Mouse (Mus musculus): ENCODE measurements around the gene Gm36176. TPM values are rescaled to one million over a fixed set of nuclear protein-coding genes. Genes with fewer than 3 reads are reported as not detected.

The Gm36176 gene
- polyA plus RNA-seq (2017; shearing (Covaris generic)) = not detected

DNA sequence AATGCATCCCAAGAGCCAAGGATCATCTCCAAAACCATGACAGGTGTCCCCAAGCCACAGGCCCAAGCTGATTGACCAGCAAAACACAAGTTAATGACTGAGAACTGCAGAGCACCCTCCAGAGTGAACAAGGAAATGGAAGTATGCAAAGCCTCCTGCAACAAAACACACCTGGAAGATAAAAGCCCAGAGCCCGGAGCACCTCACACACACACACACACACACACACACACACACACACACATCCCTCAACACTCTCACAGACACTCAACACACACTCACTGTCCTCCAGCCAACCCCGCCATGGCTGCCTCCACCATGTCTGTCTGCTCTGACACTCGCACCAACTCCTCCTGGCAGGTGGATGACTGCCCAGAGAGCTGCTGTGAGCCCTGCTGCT lies at the start of gene Gm36176:
TSS of gene Gm36176 (plus strand) at position 301 of the 400 bp plus-strand sequence.

DNA sequence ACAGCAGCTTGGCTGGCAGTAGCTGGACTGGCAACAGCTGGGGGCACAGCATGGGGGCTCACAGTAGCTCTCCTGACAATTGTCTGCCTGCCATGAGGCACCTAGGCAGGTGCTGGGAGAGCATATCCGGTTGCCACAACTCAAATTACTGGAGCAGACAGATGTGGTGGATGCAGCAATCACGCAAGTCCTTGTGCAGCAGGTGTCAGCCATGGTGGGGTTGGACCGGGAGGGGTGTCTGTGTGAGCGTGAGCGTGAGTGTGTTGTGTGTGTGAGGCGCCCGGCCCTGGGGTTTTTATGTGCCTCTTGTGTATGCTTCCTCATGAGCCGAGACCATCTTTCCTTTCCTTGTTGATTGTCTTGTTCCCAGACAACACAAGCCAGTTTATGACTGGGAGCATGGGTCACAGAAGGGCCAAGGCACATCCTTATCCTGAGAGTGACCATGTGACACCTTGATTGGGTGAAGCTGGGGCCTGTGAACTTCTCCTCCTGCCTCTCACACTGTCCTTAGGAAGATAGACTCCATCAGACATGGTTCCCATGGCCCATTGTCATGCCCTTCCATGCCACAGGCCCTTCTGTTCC lies 47.6 kb upstream of the Gm36176 start, which contains the start of gene Gm19668:
TSS of gene Gm19668 (minus strand) at position 213 of the 588 bp plus-strand sequence.

GRCm38 (mm10) chr10:77811743-77812142 lies 34.9 kb upstream of the Gm36176 start, which contains the start of gene Gm9507:
Gm9507 (minus strand) TSS chr10:77811843.

GRCm38 (mm10) chr10:77814382-77814781 lies 32.2 kb upstream of the Gm36176 start, which contains the start of gene Gm2696:
Gm2696 (plus strand) TSS chr10:77814682.

GRCm38 (mm10) chr10:77826951-77827350 lies 19.7 kb upstream of the Gm36176 start, which contains the start of gene Krtap10-4:
Krtap10-4 (minus strand) TSS chr10:77827095.

GRCm38 (mm10) chr10:77835647-77836046 lies 11.0 kb upstream of the Gm36176 start, which contains the start of gene Krtap10-10:
Krtap10-10 (plus strand) TSS chr10:77835947.

DNA sequence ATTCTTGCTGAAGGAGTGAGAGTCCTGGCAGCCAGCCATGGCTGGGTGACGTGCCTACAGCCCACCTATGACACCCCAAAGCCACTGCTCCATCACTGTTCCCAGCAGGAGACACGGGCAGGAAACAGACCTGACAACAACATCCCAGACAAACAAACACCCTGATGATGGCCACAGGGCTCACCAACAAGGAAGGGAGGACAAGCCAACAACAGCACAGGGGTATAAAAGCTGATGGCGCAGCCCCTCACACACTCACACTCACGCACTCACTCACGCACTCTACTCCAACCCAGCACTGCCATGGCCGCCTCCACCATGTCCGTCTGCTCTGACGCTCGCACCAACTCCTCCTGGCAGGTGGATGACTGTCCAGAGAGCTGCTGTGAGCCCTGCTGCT lies 6.0 kb downstream of the Gm36176 start, which contains the start of gene Gm10318:
TSS of gene Gm10318 (plus strand) at position 301 of the 400 bp plus-strand sequence.

DNA sequence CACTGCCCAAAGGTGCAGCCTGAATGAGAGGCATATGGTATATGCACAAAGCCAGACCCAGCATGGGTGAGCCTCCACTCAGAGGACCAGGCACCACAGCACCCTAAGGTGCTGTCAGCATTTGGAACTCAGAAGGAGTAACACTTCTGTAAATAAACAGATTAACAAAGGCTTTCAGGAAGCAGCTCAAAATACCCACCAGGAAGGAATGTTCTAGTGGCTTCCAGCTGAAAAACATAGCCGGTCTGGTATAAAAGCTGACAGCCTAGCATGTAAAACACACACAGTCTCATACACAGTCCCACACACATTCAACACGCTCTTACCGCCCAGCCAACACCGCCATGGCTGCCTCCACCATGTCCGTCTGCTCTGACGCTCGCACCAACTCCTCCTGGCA lies 15.1 kb downstream of the Gm36176 start, which contains the start of gene Gm3285:
TSS of gene Gm3285 (plus strand) at position 301 of the 400 bp plus-strand sequence.

Other genes starting within 250 kb of the Gm36176 start
- 100 to 1,000 TPM in 1 of 2 experiments, 10 to 100 TPM in 1; 95.5 to 116 TPM for gene Sumo3, start 240.7 kb upstream of the Gm36176 start, polyA plus RNA-seq (2017; shearing (Covaris generic))
- 1 to 10 TPM in 1 of 2 experiments, not detected in 1; 2.4 TPM for gene Gm49325, start 240.6 kb upstream of the Gm36176 start, polyA plus RNA-seq (2017; shearing (Covaris generic))
- gene Ube2g2, start 224.5 kb upstream of the Gm36176 start, polyA plus RNA-seq (2017; shearing (Covaris generic)) = 10 to 100 TPM; 44.0 to 51.5 TPM
- gene Tspear, start 160.2 kb upstream of the Gm36176 start, polyA plus RNA-seq (2017; shearing (Covaris generic)) = 1 to 10 TPM in 1 of 2 experiments, under 1 TPM in 1; 0.58 to 1.0 TPM
- gene Gm19402, start 156.0 kb upstream of the Gm36176 start, polyA plus RNA-seq (2017; shearing (Covaris generic)) = 1 to 10 TPM in 1 of 2 experiments, not detected in 1; 1.2 TPM
- under 1 TPM; 0.53 to 0.62 TPM for gene Gm9508, start 149.6 kb upstream of the Gm36176 start, polyA plus RNA-seq (2017; shearing (Covaris generic))
- not detected for gene Gm10272, start 140.2 kb upstream of the Gm36176 start, polyA plus RNA-seq (2017; shearing (Covaris generic))
- gene Gm10024, start 135.3 kb upstream of the Gm36176 start, polyA plus RNA-seq (2017; shearing (Covaris generic)) = not detected
- not detected for gene Gm10142, start 131.0 kb upstream of the Gm36176 start, polyA plus RNA-seq (2017; shearing (Covaris generic))
- not detected for gene Krtap12-1, start 126.2 kb upstream of the Gm36176 start, polyA plus RNA-seq (2017; shearing (Covaris generic))
- gene Gm10100, start 120.3 kb upstream of the Gm36176 start, polyA plus RNA-seq (2017; shearing (Covaris generic)) = not detected
- gene Gm18596, start 104.2 kb upstream of the Gm36176 start, polyA plus RNA-seq (2017; shearing (Covaris generic)) = not detected
- gene Gm9736, start 95.4 kb upstream of the Gm36176 start, polyA plus RNA-seq (2017; shearing (Covaris generic)) = under 1 TPM in 1 of 2 experiments, not detected in 1; 0.81 TPM
- not detected for gene Gm3233, start 87.1 kb upstream of the Gm36176 start, polyA plus RNA-seq (2017; shearing (Covaris generic))
- gene Gm3238, start 75.5 kb upstream of the Gm36176 start, polyA plus RNA-seq (2017; shearing (Covaris generic)) = not detected
- not detected for gene Gm7138, start 69.9 kb upstream of the Gm36176 start, polyA plus RNA-seq (2017; shearing (Covaris generic))
- gene Gm3250, start 64.3 kb upstream of the Gm36176 start, polyA plus RNA-seq (2017; shearing (Covaris generic)) = not detected
- 1 to 10 TPM in 1 of 2 experiments, not detected in 1; 1.3 TPM for gene Gm7137, start 58.6 kb upstream of the Gm36176 start, polyA plus RNA-seq (2017; shearing (Covaris generic))
- gene Gm9639, start 51.7 kb upstream of the Gm36176 start, polyA plus RNA-seq (2017; shearing (Covaris generic)) = not detected
- gene Gm19668, start 47.7 kb upstream of the Gm36176 start, polyA plus RNA-seq (2017; shearing (Covaris generic)) = not detected
- not detected for gene Gm9507, start 35.0 kb upstream of the Gm36176 start, polyA plus RNA-seq (2017; shearing (Covaris generic))
- gene Gm2696, start 32.1 kb upstream of the Gm36176 start, polyA plus RNA-seq (2017; shearing (Covaris generic)) = not detected
- not detected for gene Krtap10-4, start 19.7 kb upstream of the Gm36176 start, polyA plus RNA-seq (2017; shearing (Covaris generic))
- under 1 TPM in 1 of 2 experiments, not detected in 1; 0.33 TPM for gene Krtap10-10, start 10.9 kb upstream of the Gm36176 start, polyA plus RNA-seq (2017; shearing (Covaris generic))
- gene Gm10318, start 6.1 kb downstream of the Gm36176 start, polyA plus RNA-seq (2017; shearing (Covaris generic)) = not detected
- gene Gm3285, start 15.2 kb downstream of the Gm36176 start, polyA plus RNA-seq (2017; shearing (Covaris generic)) = not detected
- 1 to 10 TPM in 1 of 2 experiments, under 1 TPM in 1; 0.13 to 2.1 TPM for gene Lrrc3, start 55.7 kb downstream of the Gm36176 start, polyA plus RNA-seq (2017; shearing (Covaris generic))
- 1 to 10 TPM; 1.0 to 1.3 TPM for gene Trpm2, start 123.8 kb downstream of the Gm36176 start, polyA plus RNA-seq (2017; shearing (Covaris generic))
- 10 to 100 TPM in 1 of 2 experiments, 1 to 10 TPM in 1; 7.9 to 10.6 TPM for gene 1810043G02Rik, start 131.7 kb downstream of the Gm36176 start, polyA plus RNA-seq (2017; shearing (Covaris generic))
- 10 to 100 TPM; 62.7 to 87.7 TPM for gene Pfkl, start 163.3 kb downstream of the Gm36176 start, polyA plus RNA-seq (2017; shearing (Covaris generic))
- gene Dnmt3l, start 195.1 kb downstream of the Gm36176 start, polyA plus RNA-seq (2017; shearing (Covaris generic)) = 1 to 10 TPM in 1 of 2 experiments, under 1 TPM in 1; 0.37 to 1.2 TPM
- 1 to 10 TPM in 1 of 2 experiments, not detected in 1; 1.2 TPM for gene Aire, start 196.8 kb downstream of the Gm36176 start, polyA plus RNA-seq (2017; shearing (Covaris generic))
- 10 to 100 TPM in 1 of 2 experiments, 1 to 10 TPM in 1; 9.1 to 14.1 TPM for gene Icosl, start 222.5 kb downstream of the Gm36176 start, polyA plus RNA-seq (2017; shearing (Covaris generic))